Mouse (Mus musculus): ENCODE data around the gene Rbms3. TPM values are rescaled to one million over a fixed set of nuclear protein-coding genes. Genes with fewer than 3 reads are reported as not detected.

The Rbms3 gene
- 10 to 100 TPM; 17.6 to 19.2 TPM for total RNA-seq (2021)
- long read RNA-seq, experiment 1, partial matches to known transcripts, result 0 of 3 reads
- long read RNA-seq, experiment 1, other reads (novel, unspliced or antisense), result 3 of 3 reads
- long read RNA-seq, experiment 2, result 0 reads

DNA sequence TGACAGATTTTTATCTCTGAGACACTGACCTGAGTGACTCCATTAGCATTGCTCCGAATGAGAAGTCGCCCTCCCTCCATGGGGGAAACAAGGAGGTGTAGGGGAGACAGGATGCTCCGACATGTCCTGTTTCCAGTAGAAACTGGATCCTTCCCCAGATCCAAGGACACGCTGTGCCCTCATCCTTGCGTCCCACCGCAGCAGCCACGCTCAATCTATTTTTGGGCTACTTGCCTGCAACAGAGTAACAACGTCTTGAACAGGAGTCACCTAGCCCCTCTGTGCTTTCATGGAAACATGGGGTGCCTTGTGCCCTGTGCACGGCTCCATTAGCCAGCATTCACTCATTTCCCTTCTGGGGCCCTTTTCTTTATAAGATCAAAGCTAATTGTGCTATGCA is at the start of gene Rbms3:
Gene Rbms3, minus strand, starts transcription at position 143 of the 400 bp plus-strand sequence.
- no peak for DNase-seq (ENCODE audit: low spot score in 2 of 2)

- no peak for DNase-seq (ENCODE audit: low spot score in 2 of 2)
Observed at GRCm38 (mm10) chr9:117673311-117673710, 43.6 kb upstream of the Rbms3 start.

GRCm38 (mm10) chr9:117654626-117655025 is 24.9 kb upstream of the Rbms3 start:
- no peak for DNase-seq (ENCODE audit: low spot score in 2 of 2)

DNA sequence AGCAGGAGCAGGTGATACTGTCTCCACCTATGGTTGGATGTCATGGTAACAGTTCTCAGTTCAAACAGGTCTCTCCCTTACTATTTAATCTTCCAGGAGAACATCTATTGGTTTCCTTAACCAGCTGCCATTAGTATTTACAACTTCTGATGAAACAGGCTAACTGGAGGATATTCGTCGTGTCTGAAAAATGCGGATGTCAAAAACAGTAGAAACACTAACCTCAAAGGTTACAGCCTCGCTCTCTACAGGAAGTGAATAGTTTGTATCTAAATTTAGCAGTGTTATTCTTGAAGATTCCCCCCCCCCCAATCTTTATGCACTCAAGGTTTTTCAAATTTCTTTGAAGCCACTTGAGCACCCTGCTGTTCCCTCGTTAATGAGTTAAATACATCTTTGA is 23.9 kb upstream of the Rbms3 start:
- DNase-seq (ENCODE audit: low spot score in 2 of 2), result no peak

GRCm38 (mm10) chr9:117646131-117646530 is 16.4 kb upstream of the Rbms3 start:
- no peak for DNase-seq (ENCODE audit: low spot score in 2 of 2)

DNA sequence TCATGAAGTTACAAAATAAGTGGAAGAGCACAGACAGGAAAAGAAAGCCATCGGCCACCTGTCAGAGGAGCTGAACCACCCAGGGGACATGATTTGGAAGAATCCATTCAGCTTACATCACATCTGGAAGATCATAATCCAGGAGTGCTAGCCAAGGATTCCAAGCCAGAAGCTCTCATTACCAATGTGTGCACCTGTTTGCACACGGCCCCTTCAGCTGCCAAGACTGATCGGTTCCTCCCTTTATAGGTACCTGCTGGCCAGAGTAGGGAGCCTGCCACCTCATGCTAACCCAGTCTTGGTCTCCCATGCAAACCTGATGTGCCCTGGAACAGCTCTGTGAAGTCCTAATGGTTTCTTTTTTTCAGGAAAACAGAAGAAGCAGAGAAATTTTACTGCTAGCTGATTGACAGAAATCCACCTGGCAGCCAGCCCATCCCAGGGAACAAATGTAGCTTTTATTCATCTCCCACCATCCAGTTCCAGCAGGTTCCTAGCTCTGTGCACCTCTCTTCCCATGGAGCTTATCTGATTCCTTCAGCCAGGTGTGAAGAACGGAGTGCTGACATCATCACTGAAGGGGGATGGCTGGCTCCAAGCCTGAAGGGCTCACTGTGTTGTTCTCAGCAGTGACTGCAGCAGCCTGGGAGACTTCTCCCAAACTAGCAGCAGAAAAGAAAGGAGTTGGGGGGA is 11.5 kb upstream of the Rbms3 start:
- peak; percentile 29 to 34 for DNase-seq (ENCODE audit: low spot score in 2 of 2)

GRCm38 (mm10) chr9:117638623-117639185 is 9.0 kb upstream of the Rbms3 start:
- no peak for DNase-seq (ENCODE audit: low spot score in 2 of 2)

DNA sequence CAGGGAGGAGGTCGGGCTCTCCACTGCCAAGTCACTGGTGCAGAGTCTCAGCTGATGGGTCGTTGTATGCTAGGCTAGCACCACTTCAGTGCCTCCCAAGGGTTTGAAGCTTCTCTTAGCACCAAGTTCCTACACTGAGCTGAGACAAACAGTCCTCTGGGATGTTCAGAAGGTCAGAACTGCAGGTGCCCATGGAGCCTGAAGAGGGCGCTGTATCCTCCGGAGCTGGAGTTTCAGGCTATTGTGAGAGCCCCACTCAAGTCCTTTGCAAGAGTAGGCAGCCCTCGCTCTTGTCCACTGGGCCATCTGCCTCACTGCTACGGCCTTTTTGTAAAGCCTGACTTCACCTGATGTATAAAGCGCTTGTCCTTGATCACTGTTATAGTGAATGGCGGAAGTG is 6.8 kb upstream of the Rbms3 start:
- no peak for DNase-seq (ENCODE audit: low spot score in 2 of 2)

DNA sequence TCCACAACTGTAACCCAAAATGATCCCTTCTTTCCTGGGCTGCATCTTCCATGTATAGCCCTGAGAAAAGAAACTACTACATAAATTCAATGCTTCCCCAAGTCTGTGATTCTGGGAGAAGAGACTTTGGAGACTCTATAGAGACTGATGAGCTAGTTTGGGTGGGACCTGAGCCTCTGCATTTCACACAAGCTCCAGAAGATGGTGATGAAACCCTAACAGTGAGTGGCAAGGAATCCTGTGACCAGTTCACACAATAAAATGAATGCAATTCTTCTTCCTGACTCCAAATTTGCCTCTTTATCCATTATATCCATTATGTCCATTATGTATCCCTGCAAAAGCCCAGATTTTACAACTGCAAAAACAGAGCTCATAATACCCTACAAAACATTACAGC is 2.5 kb downstream of the Rbms3 start:
- no peak for DNase-seq (ENCODE audit: low spot score in 2 of 2)

DNA sequence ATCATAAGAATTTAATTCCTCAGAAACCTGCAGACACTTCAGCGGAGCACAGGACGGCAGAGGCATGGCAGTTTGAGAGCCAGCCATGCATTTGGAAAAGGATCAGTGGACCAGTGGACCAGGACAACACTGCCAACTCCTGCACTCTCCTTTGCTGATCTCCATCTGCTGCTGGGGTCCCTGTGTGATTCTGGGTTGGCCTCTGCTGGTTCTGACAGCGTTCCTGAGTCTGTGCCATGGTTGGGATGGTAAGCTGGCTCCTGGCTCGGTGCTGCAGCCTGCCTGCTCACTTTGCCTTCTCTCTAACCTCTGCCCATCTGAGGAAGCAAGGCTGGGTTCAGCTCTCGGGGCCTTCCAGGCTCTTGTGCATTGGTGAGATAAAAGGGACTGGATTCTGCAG is 28.9 kb downstream of the Rbms3 start:
- DNase-seq (ENCODE audit: low spot score in 2 of 2), result peak in 1 of 2 experiments; percentile 23

DNA sequence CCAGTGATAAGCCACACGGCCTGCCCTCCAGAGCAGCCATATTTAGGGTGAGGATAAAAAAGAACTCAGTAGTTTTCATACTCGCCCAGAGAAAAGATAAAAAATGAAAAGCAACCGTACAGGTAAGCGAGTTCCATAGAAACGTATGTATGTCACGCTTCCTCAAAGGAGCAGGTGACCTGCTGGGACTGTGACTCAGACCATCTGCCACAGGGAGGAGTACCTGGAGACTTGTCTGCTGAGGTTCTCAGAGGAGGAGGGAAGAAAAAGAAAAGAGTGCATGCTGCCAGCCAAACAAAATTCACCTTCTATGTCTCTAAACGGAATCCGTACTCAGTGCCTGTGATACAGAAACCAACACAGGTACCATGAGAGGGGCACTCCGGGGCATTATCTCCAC is 30.4 kb downstream of the Rbms3 start:
- no peak for DNase-seq (ENCODE audit: low spot score in 2 of 2)

- DNase-seq (ENCODE audit: low spot score in 2 of 2), result no peak
Observed at GRCm38 (mm10) chr9:117596162-117596561, 33.6 kb downstream of the Rbms3 start.

DNA sequence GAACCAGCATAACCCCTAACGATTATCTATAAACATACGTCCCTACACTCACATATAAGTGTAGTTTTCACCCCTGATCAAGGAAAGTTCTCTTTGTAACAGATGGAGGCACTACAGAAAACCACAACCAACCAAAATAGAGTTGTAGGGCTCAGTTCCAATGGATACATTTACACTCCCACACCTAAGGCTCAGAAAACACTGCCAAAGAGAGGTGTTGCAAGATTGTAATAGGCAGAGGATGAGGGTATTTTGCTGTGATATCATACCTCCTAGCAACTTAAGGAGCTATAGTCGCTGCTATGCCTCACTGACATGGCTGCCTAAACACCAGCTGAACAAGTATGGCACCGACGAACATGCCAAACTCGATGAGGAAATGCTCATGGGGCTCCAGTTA is 44.4 kb downstream of the Rbms3 start:
- no peak for DNase-seq (ENCODE audit: low spot score in 2 of 2)

DNA sequence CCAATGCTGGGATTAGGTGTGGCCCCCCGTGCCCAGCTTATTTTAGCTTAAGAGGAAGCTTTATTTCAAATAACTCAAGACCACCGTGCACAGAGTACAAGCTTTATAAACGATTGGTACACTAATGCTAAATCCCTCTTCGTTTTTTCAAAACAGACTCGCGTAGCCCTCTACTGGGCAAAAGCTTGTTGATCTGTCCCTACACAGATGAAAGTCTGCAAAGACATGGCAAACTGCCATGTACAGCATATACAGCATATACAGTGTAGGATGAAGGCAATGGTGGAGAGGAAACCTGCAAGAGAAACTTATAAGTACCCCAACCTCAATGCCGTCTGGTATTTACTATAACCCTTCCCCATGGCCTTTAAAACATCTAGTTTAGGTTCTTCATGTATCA is 46.1 kb downstream of the Rbms3 start:
- peak in 1 of 2 experiments; percentile 10 for DNase-seq (ENCODE audit: low spot score in 2 of 2)

DNA sequence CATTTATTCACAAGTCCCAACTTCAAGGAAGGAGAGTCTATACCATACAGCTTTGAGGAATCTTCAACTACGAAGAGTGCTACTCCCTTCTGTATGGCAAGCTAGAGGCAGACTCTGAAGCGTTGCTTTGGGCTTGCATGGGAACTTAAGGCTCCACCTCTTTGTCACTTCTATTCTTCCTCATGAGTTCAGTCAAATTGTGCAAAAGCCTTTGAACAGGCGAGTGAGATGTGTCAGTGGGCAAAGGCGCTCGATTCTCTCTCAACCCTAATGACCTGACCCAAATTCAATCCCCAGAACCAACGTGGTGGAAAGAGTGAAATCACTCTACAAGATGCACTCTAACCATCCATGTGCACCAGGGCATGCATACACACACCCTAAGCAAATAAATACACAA is 47.1 kb downstream of the Rbms3 start:
- DNase-seq (ENCODE audit: low spot score in 2 of 2), result no peak

DNA sequence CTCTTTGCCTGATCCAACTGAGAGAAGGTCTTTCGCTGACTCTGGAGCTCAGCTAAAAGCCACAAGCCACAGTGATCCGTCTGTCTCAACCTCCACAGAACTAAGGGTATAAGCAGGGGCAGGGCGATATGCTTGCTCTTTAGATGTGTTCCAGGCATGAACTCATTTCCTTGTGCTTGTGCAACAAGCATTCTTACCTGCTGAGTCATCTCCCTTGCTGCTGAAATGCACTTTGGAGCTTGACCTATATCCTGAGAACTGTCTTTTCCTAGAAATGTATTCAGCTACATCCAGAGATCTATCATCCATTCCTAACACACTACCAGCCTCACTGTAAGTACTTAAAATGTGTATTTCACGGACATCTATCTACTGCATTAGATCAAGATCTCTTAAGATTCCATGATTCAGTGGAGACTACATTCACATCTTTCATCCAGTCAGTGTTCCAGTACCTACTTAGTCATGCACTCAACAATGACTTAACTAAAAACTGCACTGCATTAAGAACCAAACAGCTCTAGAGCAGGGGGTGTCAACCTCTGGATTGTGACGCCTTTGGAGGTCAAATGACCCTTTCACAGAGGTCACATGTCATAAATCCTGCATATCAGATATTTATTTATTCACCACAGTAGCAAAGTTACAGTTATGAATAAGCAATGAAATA is 58.4 kb downstream of the Rbms3 start:
- DNase-seq (ENCODE audit: low spot score in 2 of 2), result no peak

DNA sequence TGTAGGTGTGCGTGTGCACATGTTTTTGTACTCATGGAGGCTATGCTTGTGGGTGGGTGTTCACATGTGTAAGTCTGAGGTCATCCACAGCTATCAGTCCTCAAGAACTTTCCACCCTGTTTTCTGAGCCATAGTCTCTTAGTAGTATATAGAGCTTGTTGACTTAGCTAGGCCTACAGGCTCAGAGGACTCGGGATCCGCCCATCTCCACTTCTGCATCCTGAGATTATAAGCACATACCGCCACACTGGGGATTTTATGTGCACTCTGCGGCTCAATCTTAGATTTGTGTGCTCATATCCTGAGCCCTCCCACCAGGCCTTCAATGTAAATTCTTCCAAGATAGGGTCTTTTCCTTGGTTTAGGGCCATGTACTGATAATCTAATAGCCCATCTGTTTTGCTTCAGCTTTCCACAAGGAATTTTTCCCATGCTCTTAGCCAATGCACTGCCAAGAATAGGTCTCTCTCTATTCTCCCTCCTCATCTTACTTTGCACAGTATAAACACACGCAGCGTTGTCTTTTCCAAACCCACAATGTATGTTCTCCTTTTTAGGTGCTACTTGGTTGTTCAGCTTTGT is 59.4 kb downstream of the Rbms3 start:
- no peak for DNase-seq (ENCODE audit: low spot score in 2 of 2)

DNA sequence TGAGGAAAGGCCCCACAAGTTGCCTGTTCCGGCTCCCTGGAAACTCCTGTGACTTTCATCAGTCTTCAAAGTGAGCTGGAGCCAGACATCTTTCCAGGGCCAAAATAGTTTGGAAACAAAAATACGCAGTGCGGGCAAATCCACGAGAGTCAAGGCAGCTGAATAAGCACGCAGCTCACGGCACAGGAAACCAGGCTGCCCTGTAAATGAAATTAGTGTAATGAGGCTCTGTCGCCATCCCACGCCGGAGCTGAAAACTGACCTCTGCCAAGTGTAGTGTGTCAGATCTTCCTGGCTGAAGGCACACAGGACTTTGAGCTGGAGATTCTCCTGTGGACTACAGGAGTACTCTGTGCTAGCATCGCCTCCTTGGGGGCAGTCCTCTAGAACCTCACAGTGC is 63.4 kb downstream of the Rbms3 start:
- no peak for DNase-seq (ENCODE audit: low spot score in 2 of 2)

GRCm38 (mm10) chr9:117558562-117558961 is 71.2 kb downstream of the Rbms3 start:
- no peak for DNase-seq (ENCODE audit: low spot score in 2 of 2)

DNA sequence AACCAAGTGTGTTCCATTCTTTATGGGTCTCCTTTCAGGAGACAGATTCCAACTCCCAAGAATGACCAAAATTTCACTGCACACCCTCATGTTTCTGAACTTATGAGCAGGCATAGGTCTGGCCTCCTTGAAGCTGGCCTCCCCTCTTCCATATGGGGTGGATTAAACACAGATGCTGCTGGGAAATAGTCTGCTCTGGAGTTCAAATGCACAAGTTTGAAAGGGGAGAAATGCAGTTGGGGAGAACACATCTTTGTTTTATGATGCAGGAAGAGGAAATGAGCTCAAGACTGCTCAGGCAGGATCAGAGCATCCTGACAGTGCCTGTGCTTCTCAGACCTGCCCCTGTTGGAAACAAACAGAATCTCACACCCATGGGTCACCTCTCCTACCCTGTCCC is 75.4 kb downstream of the Rbms3 start:
- no peak for DNase-seq (ENCODE audit: low spot score in 2 of 2)

GRCm38 (mm10) chr9:117529281-117529680 is 100.4 kb downstream of the Rbms3 start:
- no peak for DNase-seq (ENCODE audit: low spot score in 2 of 2)

DNA sequence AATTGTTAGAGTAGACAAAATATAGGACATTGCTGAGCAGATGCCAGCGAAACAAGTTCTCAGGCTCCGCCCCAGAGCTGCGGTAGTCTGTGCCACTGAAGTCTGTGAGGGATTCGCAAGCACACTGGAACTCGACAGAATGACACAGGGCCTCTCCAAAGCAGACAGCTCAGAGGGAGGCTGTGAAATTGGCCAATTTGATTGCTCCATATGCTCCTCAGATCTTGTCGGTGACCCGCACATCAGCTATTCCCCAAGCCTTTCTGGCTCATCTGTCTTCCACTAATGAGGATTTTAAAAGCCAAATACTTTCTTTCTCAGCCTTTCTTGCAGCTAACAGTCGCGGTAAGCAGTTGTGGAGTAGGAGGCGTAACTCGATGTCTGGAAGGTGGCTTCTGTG is 120.8 kb downstream of the Rbms3 start:
- DNase-seq (ENCODE audit: low spot score in 2 of 2), result peak in 1 of 2 experiments; percentile 8

Measured in layer of hippocampus, postnatal 14 days (tissue).